Mouse (Mus musculus): Measurements from ENCODE around the gene Emc7. TPM values are rescaled to one million over a fixed set of nuclear protein-coding genes. Genes with fewer than 3 reads are reported as not detected.

Emc7 gene
- polyA plus RNA-seq, 2 experiments = 11.7 to 18.3 TPM

- peaks cover 10% of the 10 kb centered on the region; the same call in 1 of the 2 replicates for H3K4me1 ChIP-seq (ENCODE audit: control insufficient read depth, insufficient read depth, low read length)
- H3K4me2 ChIP-seq (replicated peaks; ENCODE audit: low read depth, low read length, severe bottlenecking) = peak within 1 kb of the TSS; percentile 49
- DNase-seq (ENCODE audit: low spot score) (peak; percentile 80), ATAC-seq (ENCODE audit: low FRiP score, low read depth) (peak; percentile 96)
- no peaks in the 10 kb centered on the region for H3K36me3 ChIP-seq (ENCODE audit: control insufficient read depth, insufficient read depth, low read length)
- H3K27me3 ChIP-seq (ENCODE audit: control insufficient read depth, insufficient read depth, low read length) = no peaks in the 10 kb centered on the region
- H3K27ac ChIP-seq (replicated peaks; ENCODE audit: low read depth, low read length) = peak within 1 kb of the TSS; percentile 100
- H3K4me3 ChIP-seq (replicated peaks; ENCODE audit: low read length) = peak within 1 kb of the TSS; percentile 77
- H3K9ac ChIP-seq (ENCODE audit: low read depth, low read length, severe bottlenecking) = peak within 1 kb of the TSS; percentile 100
- no peaks in the 10 kb centered on the region for H3K9me3 ChIP-seq (ENCODE audit: control insufficient read depth, low read length)
- under 1% methylated on average over 48 of the region's 87 CpGs for WGBS
- peak; percentile 87; the same call in 1 of the 2 replicates for TF ChIP-seq POLR2A (IDR thresholded peaks at IDR 0.05; ENCODE audit: borderline replicate concordance, extremely low read depth, insufficient read depth, insufficient read length)
These were observed 38.2 kb downstream of the Emc7 start, which contains the start of gene Aven for GRCm38 (mm10) chr2:112492856-112493538. Gene Aven, plus strand, starts transcription at chr2:112492964.

- Histone ChIP-seq H3K9ac (ENCODE audit: low read depth, low read length, severe bottlenecking) (peak overlapping the region; percentile 100), H3K4me2 (replicated peaks; ENCODE audit: low read depth, low read length, severe bottlenecking) (peak overlapping the region; percentile 49), H3K27me3 (ENCODE audit: control insufficient read depth, insufficient read depth, low read length) (no peaks in the 10 kb centered on the region), H3K36me3 (ENCODE audit: control insufficient read depth, insufficient read depth, low read length) (no peaks in the 10 kb centered on the region), H3K4me3 (replicated peaks; ENCODE audit: low read length) (peak overlapping the region; percentile 77), H3K27ac (replicated peaks; ENCODE audit: low read depth, low read length) (peak overlapping the region; percentile 100), H3K9me3 (ENCODE audit: control insufficient read depth, low read length) (no peaks in the 10 kb centered on the region), H3K4me1 (ENCODE audit: control insufficient read depth, insufficient read depth, low read length) (peaks cover 10% of the 10 kb centered on the region; the same call in 1 of the 2 replicates)
- TF ChIP-seq POLR2A (IDR thresholded peaks at IDR 0.05; ENCODE audit: borderline replicate concordance, extremely low read depth, insufficient read depth, insufficient read length) = no peak
- ATAC-seq (ENCODE audit: low FRiP score, low read depth) (no peak), DNase-seq (ENCODE audit: low spot score) (no peak)
- 42% methylated on average over 11 of the region's 11 CpGs for WGBS
These were observed 38.9 kb downstream of the Emc7 start for GRCm38 (mm10) chr2:112493539-112494260.

- H3K4me2 ChIP-seq (replicated peaks; ENCODE audit: low read depth, low read length, severe bottlenecking) = no peak overlapping the region
- DNase-seq (ENCODE audit: low spot score) = no peak
- H3K27ac ChIP-seq (replicated peaks; ENCODE audit: low read depth, low read length) = no peak overlapping the region
- H3K4me1 ChIP-seq (ENCODE audit: control insufficient read depth, insufficient read depth, low read length) = peaks cover 3% of the 10 kb centered on the region; the same call in 1 of the 2 replicates
- H3K9ac ChIP-seq (ENCODE audit: low read depth, low read length, severe bottlenecking) = no peak overlapping the region
- ATAC-seq (ENCODE audit: low FRiP score, low read depth) = no peak
- no peaks in the 10 kb centered on the region for H3K27me3 ChIP-seq (ENCODE audit: control insufficient read depth, insufficient read depth, low read length)
- no peak for TF ChIP-seq POLR2A (IDR thresholded peaks at IDR 0.05; ENCODE audit: borderline replicate concordance, extremely low read depth, insufficient read depth, insufficient read length)
- H3K36me3 ChIP-seq (ENCODE audit: control insufficient read depth, insufficient read depth, low read length) = no peaks in the 10 kb centered on the region
- H3K4me3 ChIP-seq (replicated peaks; ENCODE audit: low read length) = no peak overlapping the region
- 71% methylated on average over 7 of the region's 7 CpGs for WGBS
- no peaks in the 10 kb centered on the region for H3K9me3 ChIP-seq (ENCODE audit: control insufficient read depth, low read length)
These were observed 43.1 kb downstream of the Emc7 start for GRCm38 (mm10) chr2:112497851-112498250.

GRCm38 (mm10) chr2:112501209-112501608 is 46.4 kb downstream of the Emc7 start:
- no peak for TF ChIP-seq POLR2A (IDR thresholded peaks at IDR 0.05; ENCODE audit: borderline replicate concordance, extremely low read depth, insufficient read depth, insufficient read length)
- Histone ChIP-seq H3K27me3 (ENCODE audit: control insufficient read depth, insufficient read depth, low read length) (no peaks in the 10 kb centered on the region), H3K9ac (ENCODE audit: low read depth, low read length, severe bottlenecking) (no peak overlapping the region), H3K4me1 (ENCODE audit: control insufficient read depth, insufficient read depth, low read length) (no peaks in the 10 kb centered on the region), H3K4me3 (replicated peaks; ENCODE audit: low read length) (no peak overlapping the region), H3K9me3 (ENCODE audit: control insufficient read depth, low read length) (no peaks in the 10 kb centered on the region), H3K36me3 (ENCODE audit: control insufficient read depth, insufficient read depth, low read length) (no peaks in the 10 kb centered on the region), H3K27ac (replicated peaks; ENCODE audit: low read depth, low read length) (no peak overlapping the region), H3K4me2 (replicated peaks; ENCODE audit: low read depth, low read length, severe bottlenecking) (no peak overlapping the region)
- peak; percentile 84 for ATAC-seq (ENCODE audit: low FRiP score, low read depth)
- WGBS = 5% methylated on average over 6 of the region's 6 CpGs
- peak; percentile 74 for DNase-seq (ENCODE audit: low spot score)

GRCm38 (mm10) chr2:112503978-112504377 is 49.2 kb downstream of the Emc7 start:
- H3K9ac ChIP-seq (ENCODE audit: low read depth, low read length, severe bottlenecking) = no peak overlapping the region
- H3K4me1 ChIP-seq (ENCODE audit: control insufficient read depth, insufficient read depth, low read length) = no peaks in the 10 kb centered on the region
- H3K27ac ChIP-seq (replicated peaks; ENCODE audit: low read depth, low read length) = no peak overlapping the region
- 82% methylated on average over 6 of the region's 6 CpGs for WGBS
- H3K36me3 ChIP-seq (ENCODE audit: control insufficient read depth, insufficient read depth, low read length) = no peaks in the 10 kb centered on the region
- no peaks in the 10 kb centered on the region for H3K27me3 ChIP-seq (ENCODE audit: control insufficient read depth, insufficient read depth, low read length)
- no peak overlapping the region for H3K4me3 ChIP-seq (replicated peaks; ENCODE audit: low read length)
- no peak for TF ChIP-seq POLR2A (IDR thresholded peaks at IDR 0.05; ENCODE audit: borderline replicate concordance, extremely low read depth, insufficient read depth, insufficient read length)
- DNase-seq (ENCODE audit: low spot score) = no peak
- H3K4me2 ChIP-seq (replicated peaks; ENCODE audit: low read depth, low read length, severe bottlenecking) = no peak overlapping the region
- no peak for ATAC-seq (ENCODE audit: low FRiP score, low read depth)
- no peaks in the 10 kb centered on the region for H3K9me3 ChIP-seq (ENCODE audit: control insufficient read depth, low read length)
